Mouse (Mus musculus) T-helper 2 cell (primary cell): ENCODE results near the gene Cpeb3.

Source experiments
- in situ Hi-C: fragments of 300-600 bp; cut with MboI, MseI; formaldehyde crosslinking; loops from one replicate; pipeline ENCODE4 v1.15.1; 2025; ENCODE audit warnings: high pct_unique_total_duplicates

Cpeb3 gene

DNA sequence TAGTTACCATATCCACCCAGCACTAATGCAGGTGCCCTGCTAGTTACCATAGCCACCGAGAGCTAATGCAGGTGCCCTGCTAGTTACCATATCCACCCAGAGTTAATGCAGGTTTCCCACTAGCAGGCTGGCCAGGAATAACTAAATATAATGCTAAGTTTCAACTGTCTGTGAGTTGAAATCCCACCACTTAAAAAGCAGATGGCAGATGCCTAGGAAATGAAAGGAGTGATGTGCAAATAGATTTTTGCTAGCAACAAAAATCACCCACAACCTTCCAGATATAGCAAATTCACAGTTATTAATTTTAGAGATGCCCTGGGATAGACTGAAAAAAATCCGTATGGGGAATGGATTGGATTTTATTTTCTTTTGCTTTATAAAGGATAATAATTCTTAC, 176.0 kb downstream of the Cpeb3 start:
- in situ Hi-C loops, result no loop called here

DNA sequence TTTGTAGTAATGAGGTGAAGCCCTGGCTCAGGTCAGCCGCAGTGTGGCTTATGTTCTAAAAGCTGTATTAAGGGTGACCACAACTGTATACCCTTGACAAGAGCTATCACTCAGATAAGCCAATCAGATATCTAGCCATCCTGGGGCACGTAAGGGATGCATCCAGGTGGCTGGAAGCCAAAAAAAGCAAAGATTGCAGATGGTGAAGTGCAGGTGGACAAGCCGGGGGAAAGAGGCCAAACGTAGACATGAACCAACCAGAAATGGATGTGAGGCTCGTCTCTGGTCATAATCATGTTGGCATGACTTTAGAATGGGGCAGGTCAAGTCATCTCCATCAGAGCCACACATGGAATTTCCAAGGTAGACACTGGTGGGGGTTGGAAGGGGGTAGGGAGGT, 177.0 kb downstream of the Cpeb3 start:
- in situ Hi-C loops, result no loop called here

DNA sequence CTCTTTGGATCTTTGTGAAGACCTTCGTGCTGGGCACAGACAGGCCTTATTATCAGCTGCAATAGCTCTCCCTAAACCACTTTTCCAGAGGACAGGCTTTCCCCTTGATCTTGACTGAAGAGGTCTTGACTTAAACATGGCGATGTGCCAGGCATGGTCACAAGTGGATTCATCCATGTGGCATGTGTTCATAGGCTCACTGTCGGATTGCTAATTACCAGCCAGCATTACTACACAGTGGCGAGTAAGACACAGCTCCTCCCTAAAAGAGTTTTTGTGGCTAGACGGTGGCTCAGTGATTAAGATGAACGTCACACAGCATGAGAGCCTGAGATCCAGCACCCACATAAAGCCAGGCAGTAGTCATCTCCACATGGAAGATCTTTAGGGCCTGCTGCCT, 178.6 kb downstream of the Cpeb3 start:
- in situ Hi-C loops, result no loop called here

DNA sequence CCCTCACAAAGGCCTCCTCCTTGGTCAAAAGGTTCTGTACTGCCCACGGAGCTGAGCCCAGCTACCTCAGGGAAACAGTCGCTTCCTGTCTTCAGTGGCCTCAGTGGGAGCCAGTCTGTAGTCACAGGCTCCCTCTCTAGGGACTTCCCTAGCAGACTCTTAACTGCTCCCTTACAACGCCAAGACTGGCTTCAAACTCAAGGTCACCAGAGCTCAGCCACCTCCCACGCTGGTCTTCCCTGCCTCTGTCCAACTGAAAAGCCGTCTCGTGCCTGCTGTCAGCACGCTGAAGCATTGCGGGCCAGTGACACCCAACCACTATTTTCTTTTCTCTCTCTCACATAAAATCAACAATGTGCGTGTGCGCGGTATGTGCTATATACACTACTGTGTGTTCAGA, 182.0 kb downstream of the Cpeb3 start:
- in situ Hi-C loops, result no loop called here

GRCm38 (mm10) chr19:37025839-37026319, 182.5 kb downstream of the Cpeb3 start:
- in situ Hi-C loops, result no loop called here

DNA sequence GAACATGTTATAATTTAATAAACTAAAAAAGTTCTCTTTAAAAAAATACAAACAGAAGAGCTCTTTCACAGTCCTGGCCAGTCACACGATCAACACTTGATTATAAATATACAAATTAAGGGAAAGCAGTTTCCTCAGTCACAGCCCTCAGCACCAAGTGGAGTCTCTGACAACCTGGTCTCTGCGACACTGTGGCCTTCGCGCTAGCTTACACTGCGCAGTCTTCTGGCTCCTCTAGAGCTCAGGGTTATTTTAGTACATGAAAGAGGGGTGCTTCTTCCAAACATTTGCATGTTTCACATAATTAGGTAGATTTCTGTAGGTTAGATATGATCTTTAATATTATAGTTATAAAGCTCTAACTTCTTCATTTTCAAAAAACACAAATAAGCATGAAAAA, 186.3 kb downstream of the Cpeb3 start:
- in situ Hi-C loops, result no loop called here

- in situ Hi-C loops, result no loop called here
Observed at GRCm38 (mm10) chr19:37020951-37021350, 187.4 kb downstream of the Cpeb3 start.

- in situ Hi-C loops, result no loop called here
Observed at GRCm38 (mm10) chr19:37020531-37020930, 187.9 kb downstream of the Cpeb3 start.

DNA sequence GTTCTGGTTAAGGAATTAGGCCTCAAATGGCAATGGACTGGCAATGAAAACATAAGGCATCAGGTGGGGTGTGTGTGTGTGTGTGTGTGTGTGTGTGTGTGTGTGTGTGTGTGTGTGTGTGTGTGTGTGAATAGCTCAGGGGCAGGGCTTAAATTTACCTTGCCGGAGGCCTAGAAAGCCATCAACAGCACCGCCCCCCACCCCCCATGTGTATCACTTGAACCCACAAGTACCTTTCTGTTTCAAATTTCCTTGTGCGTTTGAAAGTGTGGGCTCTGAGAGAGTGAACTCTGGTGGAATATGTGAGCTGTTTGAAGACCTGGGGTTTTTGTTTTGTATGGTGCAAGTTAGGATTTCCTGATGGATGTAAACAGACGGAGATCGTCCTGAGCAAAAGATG, 189.5 kb downstream of the Cpeb3 start:
- in situ Hi-C loops, result no loop called here

DNA sequence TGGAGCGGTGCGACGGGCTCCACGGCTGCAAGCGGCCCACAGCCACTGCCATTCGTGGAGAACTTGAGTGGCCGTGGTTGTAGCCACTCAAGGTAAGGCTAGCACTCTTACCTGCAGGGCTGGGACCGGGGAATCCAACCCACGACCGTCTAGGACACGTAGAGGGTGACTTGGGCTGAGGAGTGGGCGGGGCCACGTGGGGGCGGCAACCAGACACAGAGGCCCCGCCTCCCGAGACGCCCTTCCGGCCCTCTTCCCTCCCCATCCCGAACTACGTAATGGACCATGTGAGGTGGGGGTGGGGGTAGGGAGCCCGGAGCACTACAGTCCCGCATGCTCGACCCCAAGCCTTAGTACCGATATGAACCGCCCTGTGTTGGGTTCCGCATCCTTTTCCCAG, 190.0 kb downstream of the Cpeb3 start:
- in situ Hi-C loops, result no loop called here

DNA sequence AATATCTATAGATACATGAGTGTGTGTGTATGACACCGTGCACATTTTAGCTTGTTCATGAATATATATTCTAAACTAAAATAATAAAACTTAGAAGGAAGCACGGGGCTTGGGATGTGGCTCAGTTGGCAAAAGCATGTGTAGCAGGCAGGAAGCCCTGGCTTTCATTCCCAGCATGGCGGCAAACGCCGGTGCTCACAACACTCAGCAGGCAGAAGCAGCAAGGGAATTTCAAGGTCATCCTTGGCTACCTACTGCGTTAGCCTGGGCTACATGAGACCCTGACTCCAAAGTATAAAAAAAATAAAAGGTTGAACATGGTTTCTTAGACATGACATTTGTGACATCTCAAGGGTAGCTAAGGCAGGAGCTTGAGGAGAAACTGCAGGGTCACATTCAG, 191.5 kb downstream of the Cpeb3 start:
- in situ Hi-C loops, result no loop called here

DNA sequence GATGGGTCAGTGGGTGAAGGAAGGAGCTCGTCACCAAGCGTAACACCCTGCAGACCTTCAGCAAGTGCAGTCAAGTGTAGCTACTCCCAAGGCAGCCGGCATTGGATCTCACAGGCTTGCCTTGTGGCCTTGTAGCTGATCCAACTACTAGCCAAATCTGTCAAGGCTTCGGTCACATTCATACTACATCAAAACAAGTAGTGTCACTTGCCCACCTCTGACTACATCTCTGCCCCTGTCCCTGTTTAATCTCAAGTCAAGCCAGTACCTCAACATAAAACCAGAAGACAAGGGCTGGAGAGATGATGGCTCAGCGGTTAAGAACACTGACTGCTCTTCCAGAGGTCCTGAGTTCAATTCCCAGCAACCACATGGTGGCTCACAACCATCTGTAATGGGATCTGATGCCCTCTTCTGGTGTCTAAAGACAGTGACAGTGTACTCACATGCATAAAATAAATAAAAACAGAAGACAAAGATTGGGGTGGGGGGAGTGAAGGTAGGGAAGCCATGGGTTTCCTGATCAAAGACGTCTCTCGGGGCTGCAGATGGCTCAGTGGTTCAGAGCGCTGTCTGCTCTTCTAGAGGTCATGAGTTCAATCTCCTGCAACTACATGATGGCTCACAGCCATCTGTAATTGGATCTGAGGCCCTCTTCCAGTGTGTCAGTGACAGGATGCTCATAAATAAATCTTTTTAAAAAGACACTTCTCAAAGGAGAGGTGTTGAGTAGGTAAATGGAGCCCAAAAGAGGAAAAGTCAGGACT, 194.0 kb downstream of the Cpeb3 start:
- in situ Hi-C loops, result no loop called here

DNA sequence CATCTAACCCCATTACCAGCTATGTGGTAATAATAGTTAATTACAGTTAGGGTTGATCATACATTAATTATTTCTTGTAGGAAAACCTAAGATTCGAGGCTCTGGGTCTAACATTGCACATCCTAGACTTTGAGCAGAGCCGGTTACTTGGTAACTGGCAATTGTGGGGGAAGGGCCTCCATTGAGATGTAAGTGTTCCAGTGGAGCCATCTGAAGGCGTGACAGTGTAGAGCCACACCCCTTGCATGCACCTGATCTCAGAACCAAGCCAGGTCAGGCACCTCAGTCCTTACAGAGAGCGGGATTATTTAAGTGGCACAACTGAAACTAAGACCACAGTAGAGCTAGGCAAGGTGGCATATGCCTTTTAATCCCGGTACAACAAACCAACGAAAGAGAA, 194.9 kb downstream of the Cpeb3 start:
- in situ Hi-C loops, result no loop called here

GRCm38 (mm10) chr19:37009878-37010281, 198.5 kb downstream of the Cpeb3 start:
- in situ Hi-C loops, result loop anchor here (10.0 kb wide), 1 partner anchor 155 kb away; no protein-coding TSS in a partner anchor

GRCm38 (mm10) chr19:37004557-37004956, 203.8 kb downstream of the Cpeb3 start:
- in situ Hi-C loops, result loop anchor here (10.0 kb wide), 1 partner anchor 150 kb away; no protein-coding TSS in a partner anchor
